ENCODE assay signal across 9 mouse cellular contexts in the genomic region with DNA sequence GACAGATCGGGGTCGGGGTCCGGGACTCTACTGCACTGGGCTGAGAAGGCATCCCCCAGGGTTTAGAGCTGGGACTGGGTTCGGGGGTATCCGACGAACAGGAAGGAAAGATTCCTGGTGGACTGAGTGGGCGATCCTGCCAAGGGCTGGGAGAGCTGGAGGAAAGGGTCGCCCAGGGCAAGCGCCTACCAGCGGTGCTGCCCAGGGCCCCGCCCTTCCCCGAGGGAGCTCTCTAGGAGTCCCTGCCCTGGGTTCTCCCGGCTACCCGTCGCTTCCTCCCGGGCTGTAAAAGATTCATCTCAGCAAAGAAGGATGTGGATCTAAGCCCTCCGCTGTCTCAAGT. TPM values are rescaled to one million over a fixed set of nuclear protein-coding genes. Genes with fewer than 3 reads are reported as not detected.
DNase-seq lines count a peak whose midpoint lies in the region; ATAC-seq lines count a peak whose summit lies in the region.
"Had no signal": no experiment of that assay in that cellular context is flagged by ENCODE, and none has a peak within 500 bp of the region (broad histone marks: within the 10 kb centered on the region; RNA-seq: fewer than 3 reads in every experiment).

No protein-coding gene starts in this region.

- DNase-seq in MN1 (ENCODE audit: low spot score) = peak; percentile 58
- peak; percentile 96 for DNase-seq in midbrain, embryonic 11.5 days (ENCODE audit: low spot score, missing footprints)
- DNase-seq in left cerebral cortex, postnatal 14 days (ENCODE audit: low spot score in 2 of 2) = no peak
- DNase-seq in left cerebral cortex, adult 9 months (ENCODE audit: low spot score in 2 of 2) = no peak

- peaks cover 4% of the 10 kb centered on the region; the same call in 1 of the 2 replicates for H3K9me3 ChIP-seq in erythroblast, embryonic 14.5 days (ENCODE audit: control insufficient read depth, low read length)
- H3K9me3 ChIP-seq in forebrain, embryonic 15.5 days = no peaks in the 10 kb centered on the region
- H3K9me3 ChIP-seq in kidney, embryonic 15.5 days (replicated peaks) = no peaks in the 10 kb centered on the region
- H3K9me3 ChIP-seq in midbrain, embryonic 11.5 days (ENCODE audit: control insufficient read depth, low read length) = no peaks in the 10 kb centered on the region

- H3K36me3 ChIP-seq in erythroblast, embryonic 14.5 days (ENCODE audit: control insufficient read depth) = no peaks in the 10 kb centered on the region
- H3K36me3 ChIP-seq in forebrain, embryonic 15.5 days = peaks cover 5% of the 10 kb centered on the region
- peaks cover 15% of the 10 kb centered on the region for H3K36me3 ChIP-seq in kidney, embryonic 15.5 days
- peaks cover 23% of the 10 kb centered on the region; the same call in 1 of the 2 replicates for H3K36me3 ChIP-seq in midbrain, embryonic 11.5 days (ENCODE audit: control insufficient read depth, insufficient read depth, low read length)

- H3K4me2 ChIP-seq in forebrain, embryonic 15.5 days (replicated peaks) = peak overlapping the region; percentile 81
- peak overlapping the region; percentile 98 for H3K4me2 ChIP-seq in kidney, embryonic 15.5 days
- H3K4me2 ChIP-seq in midbrain, embryonic 11.5 days = peak overlapping the region; percentile 62

- intact Hi-C loops in left cerebral cortex, postnatal 14 days (cut with DNase I) = loop anchor here (2.0 to 5.0 kb wide), 4 partner anchors 21 to 140 kb away; no protein-coding TSS in a partner anchor

- under 1% methylated on average over 17 of the region's 17 CpGs for WGBS in forebrain, embryonic 15.5 days
- WGBS in kidney, embryonic 15.5 days = under 1% methylated on average over 17 of the region's 17 CpGs
- under 1% methylated on average over 17 of the region's 17 CpGs for WGBS in midbrain, embryonic 11.5 days

- peak overlapping the region; percentile 97 for H3K27ac ChIP-seq in forebrain, embryonic 15.5 days (replicated peaks)
- peak overlapping the region; percentile 91 for H3K27ac ChIP-seq in kidney, embryonic 15.5 days
- H3K27ac ChIP-seq in midbrain, embryonic 11.5 days (ENCODE audit: low read depth, low read length) = peak overlapping the region; percentile 96

- H3K4me1 ChIP-seq in erythroblast, embryonic 14.5 days (ENCODE audit: control insufficient read depth) = no peaks in the 10 kb centered on the region; the same call in 1 of the 2 replicates
- peaks cover 39% of the 10 kb centered on the region for H3K4me1 ChIP-seq in forebrain, embryonic 15.5 days
- peaks cover 22% of the 10 kb centered on the region for H3K4me1 ChIP-seq in kidney, embryonic 15.5 days
- H3K4me1 ChIP-seq in midbrain, embryonic 11.5 days (ENCODE audit: control insufficient read depth, insufficient read depth, low read length) = peaks cover 59% of the 10 kb centered on the region

- H3K4me3 ChIP-seq in erythroblast, embryonic 14.5 days (replicated peaks) = peak overlapping the region; percentile 28
- H3K4me3 ChIP-seq in forebrain, embryonic 15.5 days = peak overlapping the region; percentile 77
- H3K4me3 ChIP-seq in kidney, embryonic 15.5 days (replicated peaks) = peak overlapping the region; percentile 81
- H3K4me3 ChIP-seq in midbrain, embryonic 11.5 days (ENCODE audit: low read depth, low read length) = peak overlapping the region; percentile 99

- H3K27me3 ChIP-seq in erythroblast, embryonic 14.5 days (ENCODE audit: control insufficient read depth) = peaks cover 73% of the 10 kb centered on the region
- no peaks in the 10 kb centered on the region for H3K27me3 ChIP-seq in forebrain, embryonic 15.5 days
- peaks cover 37% of the 10 kb centered on the region for H3K27me3 ChIP-seq in kidney, embryonic 15.5 days
- no peaks in the 10 kb centered on the region for H3K27me3 ChIP-seq in midbrain, embryonic 11.5 days (ENCODE audit: control insufficient read depth, insufficient read depth, low read length)

- peak overlapping the region; percentile 94 for H3K9ac ChIP-seq in forebrain, embryonic 15.5 days (replicated peaks)
- peak overlapping the region; percentile 88 for H3K9ac ChIP-seq in kidney, embryonic 15.5 days
- H3K9ac ChIP-seq in midbrain, embryonic 11.5 days (ENCODE audit: low read length) = peak overlapping the region; percentile 99

- no peak for ATAC-seq in erythroblast, adult 5-6 weeks (replicated peaks; ENCODE audit: low FRiP score, poor library complexity, severe bottlenecking)
- peak; percentile 49 for ATAC-seq in forebrain, embryonic 15.5 days (replicated peaks)
- peak; percentile 72 for ATAC-seq in kidney, embryonic 15.5 days (replicated peaks; ENCODE audit: low FRiP score)
- peak; percentile 51 for ATAC-seq in midbrain, embryonic 11.5 days (ENCODE audit: low FRiP score)

RNA-seq across cellular contexts. Expression of a gene that starts 1.0 kb away (rescaled TPM):
- polyA plus RNA-seq in erythroblast, embryonic 14.5 days (2012) = not detected in 2 replicates
- total RNA-seq in erythroblast, adult 5-6 weeks (2015; ENCODE audit: low replicate concordance) = not detected in 2 replicates
- total RNA-seq in erythroblast, adult 5-6 weeks (2017; ENCODE audit: low replicate concordance) = not detected in 2 replicates
- 9.6 and 9.8 TPM in 2 replicates for polyA plus RNA-seq in forebrain, embryonic 15.5 days (2015; fragmentation: Nextera tagmentation; extraction: Ambion mirVana)
- polyA plus RNA-seq in kidney, embryonic 15.5 days (2015; fragmentation: Nextera tagmentation; extraction: Ambion mirVana) = 3.5 and 4.2 TPM in 2 replicates
- polyA plus RNA-seq in midbrain, embryonic 11.5 days (2014; fragmentation: Nextera tagmentation; extraction: Ambion mirVana) = 115 and 145 TPM in 2 replicates
- total RNA-seq in left cerebral cortex, postnatal 14 days (2021) = 1 to 10 TPM; 2.8 to 3.8 TPM
- polyA plus RNA-seq: C2C12 had no signal

RNA-seq across cellular contexts. Expression of a gene that starts 40.7 kb away (rescaled TPM):
- not detected in 2 replicates for polyA plus RNA-seq in erythroblast, embryonic 14.5 days (2012)
- not detected in 2 replicates for total RNA-seq in erythroblast, adult 5-6 weeks (2015; ENCODE audit: low replicate concordance)
- total RNA-seq in erythroblast, adult 5-6 weeks (2017; ENCODE audit: low replicate concordance) = 0.56 TPM in 1 of 2 replicates, not detected in the other
- polyA plus RNA-seq in forebrain, embryonic 15.5 days (2015; fragmentation: Nextera tagmentation; extraction: Ambion mirVana) = 13.0 and 14.6 TPM in 2 replicates
- 11.8 and 13.5 TPM in 2 replicates for polyA plus RNA-seq in kidney, embryonic 15.5 days (2015; fragmentation: Nextera tagmentation; extraction: Ambion mirVana)
- polyA plus RNA-seq in midbrain, embryonic 11.5 days (2014; fragmentation: Nextera tagmentation; extraction: Ambion mirVana) = 13.0 and 13.3 TPM in 2 replicates
- 10 to 100 TPM; 20.5 to 26.1 TPM for total RNA-seq in left cerebral cortex, postnatal 14 days (2021)

RNA-seq across cellular contexts. Expression of a gene that starts 53.2 kb away (rescaled TPM):
- 3.0 and 3.3 TPM in 2 replicates for polyA plus RNA-seq in erythroblast, embryonic 14.5 days (2012)
- 10.2 and 13.2 TPM in 2 replicates for total RNA-seq in erythroblast, adult 5-6 weeks (2015; ENCODE audit: low replicate concordance)
- 14.5 and 15.3 TPM in 2 replicates for total RNA-seq in erythroblast, adult 5-6 weeks (2017; ENCODE audit: low replicate concordance)
- 4.9 and 5.1 TPM in 2 replicates for polyA plus RNA-seq in forebrain, embryonic 15.5 days (2015; fragmentation: Nextera tagmentation; extraction: Ambion mirVana)
- 7.9 and 8.1 TPM in 2 replicates for polyA plus RNA-seq in kidney, embryonic 15.5 days (2015; fragmentation: Nextera tagmentation; extraction: Ambion mirVana)
- 5.2 and 6.4 TPM in 2 replicates for polyA plus RNA-seq in midbrain, embryonic 11.5 days (2014; fragmentation: Nextera tagmentation; extraction: Ambion mirVana)
- total RNA-seq in left cerebral cortex, postnatal 14 days (2021) = 1 to 10 TPM; 3.1 to 3.9 TPM

Comparison
In these comparisons a context has a peak if more than half of its experiments do, and no peak if none do; other contexts are left out.
1. H3K4me3 ChIP-seq: peak in every context shown above with its lines; median percentile 99 in midbrain, embryonic 11.5 days; 81 in kidney, embryonic 15.5 days; 77 in forebrain, embryonic 15.5 days; 28 in erythroblast, embryonic 14.5 days.
2. DNase-seq: peak in MN1 (single experiment) and midbrain, embryonic 11.5 days (single experiment); none in left cerebral cortex, postnatal 14 days (0 of 2) and left cerebral cortex, adult 9 months (0 of 2).
3. RNA of a gene that starts 1.0 kb away (polyA plus RNA-seq): 115 to 145 TPM in midbrain, embryonic 11.5 days; 9.6 to 9.8 TPM in forebrain, embryonic 15.5 days, 3.5 to 4.2 TPM in kidney, embryonic 15.5 days and not detected in erythroblast, embryonic 14.5 days; every median in the first group is over 10 times any median in the second.
4. RNA of a gene that starts 40.7 kb away (polyA plus RNA-seq): 11.8 to 13.5 TPM in kidney, embryonic 15.5 days, 13.0 to 13.3 TPM in midbrain, embryonic 11.5 days and 13.0 to 14.6 TPM in forebrain, embryonic 15.5 days; not detected in erythroblast, embryonic 14.5 days; every median in the first group is over 10 times any median in the second.
5. Peak in every context shown above with its lines, with median percentiles within 50 percentile points of each other: H3K27ac ChIP-seq, H3K4me2 ChIP-seq and H3K9ac ChIP-seq.